Mouse (Mus musculus) kidney, postnatal 0 days (tissue): ENCODE measurements at regions not wholly inside any gene's neighbourhood (a gene's known extent, or its start where the extent isn't known, plus 50 kb on each side); places are given as distances from the start of the nearest gene placed in this dataset.

Experiments used
- ATAC-seq: fragments of 200-750 bp; cut with Nextera tagmentation; replicated peaks from 2 replicates; pipeline ENCODE4 v1.8.0; 2017; ENCODE audit warnings: low read depth, moderate number of reproducible peaks, moderate TSS enrichment, moderate library complexity; ENCODE audit not compliant: low FRiP score
- DNase-seq: peaks from one replicate; pipeline ENCODE4 v3.0.0-alpha.2; 2016; ENCODE audit warnings: low spot score
- H3K27ac ChIP-seq: fragments of 300-500 bp; sonication (generic); 2 replicates; pipeline ENCODE4 v1.5.1; 2014; ENCODE audit warnings: mild to moderate bottlenecking
- H3K27me3 ChIP-seq: fragments of 300-500 bp; sonication (generic); 2 replicates; pipeline ENCODE4 v1.6.1; 2014; ENCODE audit warnings: low read length, mixed read lengths; ENCODE audit not compliant: insufficient read depth
- H3K36me3 ChIP-seq: fragments of 300-500 bp; sonication (generic); 2 replicates; pipeline ENCODE4 v1.6.1; 2014; ENCODE audit warnings: low read length, mixed read lengths; ENCODE audit not compliant: insufficient read depth
- H3K4me1 ChIP-seq: fragments of 300-500 bp; sonication (generic); replicated peaks from 2 replicates; pipeline ENCODE4 v1.6.1; 2014; ENCODE audit warnings: antibody characterized with exemption, low read length, mixed read lengths; ENCODE audit not compliant: insufficient read depth
- H3K4me2 ChIP-seq: fragments of 300-500 bp; sonication (generic); 2 replicates; pipeline ENCODE4 v1.6.1; 2014; ENCODE audit warnings: mild to moderate bottlenecking, low read length, moderate library complexity, mixed read lengths
- H3K4me3 ChIP-seq: fragments of 300-500 bp; sonication (generic); replicated peaks from 2 replicates; pipeline ENCODE4 v1.5.1; 2014; ENCODE audit warnings: low read depth, low read length
- H3K9ac ChIP-seq: fragments of 300-500 bp; sonication (generic); 2 replicates; pipeline ENCODE4 v1.6.1; 2014; ENCODE audit warnings: low read depth, low read length
- H3K9me3 ChIP-seq: fragments of 300-500 bp; sonication (generic); replicated peaks from 2 replicates; pipeline ENCODE4 v1.6.1; 2016; ENCODE audit warnings: low read length, inconsistent platforms, mixed read lengths
- CTCF ChIP-seq: IDR thresholded peaks from 2 replicates; pipeline ENCODE4 v1.5.1; 2016; ENCODE audit warnings: antibody characterized with exemption, low read depth, mild to moderate bottlenecking, moderate library complexity
- WGBS: fragments of 180-500 bp; shearing (Covaris S2); extraction: QIAGEN DNeasy Blood & Tissue Kit; methylation state at CpG from one replicate; pipeline ENCODE4 v1.1.7; 2014; 5-methylcytosine and 5-hydroxymethylcytosine counted together

GRCm38 (mm10) chr5:112050046-112050782 is 202.1 kb downstream of the Cryba4 start:
- no peak overlapping the region for H3K27ac ChIP-seq
- no peaks in the 10 kb centered on the region for H3K9me3 ChIP-seq
- no peak overlapping the region for H3K4me3 ChIP-seq
- no peak for DNase-seq
- TF ChIP-seq CTCF = no peak
- no peak overlapping the region for H3K9ac ChIP-seq
- H3K4me1 ChIP-seq = no peaks in the 10 kb centered on the region
- H3K27me3 ChIP-seq = no peaks in the 10 kb centered on the region; the same call in 1 of the 2 replicates
- WGBS = 22% methylated on average over 16 of the region's 16 CpGs
- no peak overlapping the region for H3K4me2 ChIP-seq
- no peaks in the 10 kb centered on the region for H3K36me3 ChIP-seq
- ATAC-seq = no peak

DNA sequence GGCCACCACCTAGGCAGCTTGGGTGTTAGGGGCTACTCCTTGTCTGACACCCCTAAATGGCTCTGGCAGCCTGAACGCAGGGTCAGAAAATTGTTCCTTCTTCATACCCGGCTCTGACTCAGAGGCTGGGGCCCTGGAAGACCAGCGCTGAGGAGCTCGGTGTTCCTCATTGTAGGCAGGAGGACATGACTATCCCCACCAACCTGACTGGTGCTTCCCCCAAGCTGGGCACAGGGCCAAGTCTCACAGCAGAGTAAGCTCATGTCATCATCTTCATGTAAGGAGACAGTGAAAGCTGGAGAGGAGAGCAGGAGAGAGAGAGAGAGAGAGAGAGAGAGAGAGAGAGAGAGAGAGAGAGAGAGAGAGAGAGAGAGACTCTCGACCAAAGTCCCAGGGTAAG is 201.4 kb downstream of the Cryba4 start:
- H3K36me3 ChIP-seq = no peaks in the 10 kb centered on the region
- H3K27me3 ChIP-seq = no peaks in the 10 kb centered on the region; the same call in 1 of the 2 replicates
- H3K4me3 ChIP-seq = no peak overlapping the region
- TF ChIP-seq CTCF = no peak
- ATAC-seq (no peak), DNase-seq (no peak)
- H3K9ac ChIP-seq = no peak overlapping the region
- H3K9me3 ChIP-seq = no peaks in the 10 kb centered on the region
- no peaks in the 10 kb centered on the region for H3K4me1 ChIP-seq
- no peak overlapping the region for H3K4me2 ChIP-seq
- 29% methylated on average over 5 of the region's 5 CpGs for WGBS
- H3K27ac ChIP-seq = no peak overlapping the region

DNA sequence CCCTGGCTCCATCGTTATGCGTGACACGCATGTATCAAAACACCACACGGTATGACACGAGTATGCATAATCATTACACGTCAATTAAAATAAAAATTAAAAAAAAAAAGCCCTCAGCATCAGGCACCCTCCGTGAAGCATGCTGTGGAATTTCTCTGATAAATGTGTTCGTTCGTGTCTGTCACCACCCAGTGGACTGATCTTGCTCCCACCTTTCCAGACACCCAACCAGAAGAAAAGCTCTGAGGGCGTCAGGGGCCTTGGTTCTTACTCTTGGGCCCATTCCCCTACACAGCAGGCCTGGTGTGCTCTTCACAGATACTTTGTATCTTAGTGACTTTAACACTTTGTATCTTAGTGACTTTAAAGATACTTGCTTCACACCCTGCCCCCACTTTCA is 200.5 kb downstream of the Cryba4 start:
- H3K4me1 ChIP-seq = no peaks in the 10 kb centered on the region
- no peak for ATAC-seq
- H3K36me3 ChIP-seq = no peaks in the 10 kb centered on the region

GRCm38 (mm10) chr5:112053600-112054155 is 198.6 kb downstream of the Cryba4 start:
- ATAC-seq (no peak), DNase-seq (no peak)
- H3K4me3 ChIP-seq = no peak overlapping the region
- H3K9me3 ChIP-seq = no peaks in the 10 kb centered on the region
- H3K27me3 ChIP-seq = no peaks in the 10 kb centered on the region; the same call in 1 of the 2 replicates
- no peaks in the 10 kb centered on the region for H3K36me3 ChIP-seq
- 83% methylated on average over 5 of the region's 5 CpGs for WGBS
- no peak for TF ChIP-seq CTCF
- H3K9ac ChIP-seq = no peak overlapping the region
- H3K4me2 ChIP-seq = no peak overlapping the region
- H3K27ac ChIP-seq = no peak overlapping the region
- no peaks in the 10 kb centered on the region for H3K4me1 ChIP-seq

More for the DNA sequence above, 200.5 kb downstream of the Cryba4 start:
- H3K4me2 ChIP-seq = no peak overlapping the region
- WGBS = 87% methylated on average over 10 of the region's 10 CpGs
- no peak overlapping the region for H3K27ac ChIP-seq
- no peak for DNase-seq
- H3K9me3 ChIP-seq = no peaks in the 10 kb centered on the region
- H3K9ac ChIP-seq = no peak overlapping the region
- no peak overlapping the region for H3K4me3 ChIP-seq
- no peak for TF ChIP-seq CTCF
- H3K27me3 ChIP-seq = no peaks in the 10 kb centered on the region; the same call in 1 of the 2 replicates

GRCm38 (mm10) chr5:112055018-112055417 is 197.3 kb downstream of the Cryba4 start:
- TF ChIP-seq CTCF = no peak
- WGBS = 22% methylated on average over 4 of the region's 4 CpGs
- H3K27ac ChIP-seq = no peak overlapping the region

DNA sequence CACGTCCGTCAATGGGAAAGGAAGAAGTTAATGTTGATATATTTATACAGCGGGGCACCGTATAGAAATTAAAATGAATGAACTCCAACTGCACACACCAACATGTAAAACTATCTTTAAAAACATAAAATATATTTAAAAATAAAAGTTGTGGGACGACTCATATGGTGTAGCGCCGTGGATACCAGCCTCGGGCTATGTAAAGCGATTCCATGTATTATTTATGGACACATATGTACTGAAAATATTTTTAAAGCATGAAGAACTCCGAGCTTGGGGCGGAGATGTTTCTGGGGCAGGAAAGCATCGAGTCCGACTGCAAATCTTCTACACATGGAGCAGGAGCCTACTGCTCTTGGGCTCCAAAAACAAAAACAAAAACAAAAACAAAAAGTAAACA is 182.4 kb downstream of the Cryba4 start:
- Histone ChIP-seq H3K4me3 (no peak overlapping the region), H3K36me3 (no peaks in the 10 kb centered on the region), H3K27ac (no peak overlapping the region), H3K27me3 (no peaks in the 10 kb centered on the region), H3K9me3 (no peaks in the 10 kb centered on the region), H3K9ac (no peak overlapping the region), H3K4me2 (no peak overlapping the region), H3K4me1 (no peaks in the 10 kb centered on the region)
- no peak for TF ChIP-seq CTCF
- DNase-seq (no peak), ATAC-seq (no peak)
- 81% methylated on average over 13 of the region's 13 CpGs for WGBS

More at GRCm38 (mm10) chr5:112055018-112055417, 197.3 kb downstream of the Cryba4 start:
- ATAC-seq = no peak
- H3K36me3 ChIP-seq = no peaks in the 10 kb centered on the region
- no peaks in the 10 kb centered on the region for H3K9me3 ChIP-seq
- H3K4me3 ChIP-seq = no peak overlapping the region
- H3K4me1 ChIP-seq = no peaks in the 10 kb centered on the region
- no peak overlapping the region for H3K9ac ChIP-seq
- DNase-seq = no peak
- no peaks in the 10 kb centered on the region; the same call in 1 of the 2 replicates for H3K27me3 ChIP-seq
- H3K4me2 ChIP-seq = no peak overlapping the region
